Mouse (Mus musculus) C2C12 (cell line): ENCODE results near the gene Arhgap32.

Experiments used
- CEBPB ChIP-seq: IDR thresholded peaks from one replicate; pipeline ENCODE4 v1.6.1; 2011; ENCODE audit warnings: low read depth, mild to moderate bottlenecking, control low read depth, moderate library complexity
- CTCF ChIP-seq: IDR thresholded peaks from one replicate; pipeline ENCODE4 v1.5.1; 2011; ENCODE audit not compliant: control insufficient read depth, insufficient read depth, insufficient read length
- MAX ChIP-seq: IDR thresholded peaks from one replicate; pipeline ENCODE4 v1.6.1; 2011; ENCODE audit warnings: mild to moderate bottlenecking, control low read depth
- MYOD1 ChIP-seq: IDR thresholded peaks from one replicate; pipeline ENCODE4 v1.6.1; 2011; ENCODE audit warnings: low read depth; ENCODE audit not compliant: control insufficient read depth, insufficient read length
- USF1 ChIP-seq: IDR thresholded peaks from one replicate; pipeline ENCODE4 v1.6.1; 2011; ENCODE audit warnings: low read depth, mild to moderate bottlenecking, control low read depth, moderate library complexity

DNA sequence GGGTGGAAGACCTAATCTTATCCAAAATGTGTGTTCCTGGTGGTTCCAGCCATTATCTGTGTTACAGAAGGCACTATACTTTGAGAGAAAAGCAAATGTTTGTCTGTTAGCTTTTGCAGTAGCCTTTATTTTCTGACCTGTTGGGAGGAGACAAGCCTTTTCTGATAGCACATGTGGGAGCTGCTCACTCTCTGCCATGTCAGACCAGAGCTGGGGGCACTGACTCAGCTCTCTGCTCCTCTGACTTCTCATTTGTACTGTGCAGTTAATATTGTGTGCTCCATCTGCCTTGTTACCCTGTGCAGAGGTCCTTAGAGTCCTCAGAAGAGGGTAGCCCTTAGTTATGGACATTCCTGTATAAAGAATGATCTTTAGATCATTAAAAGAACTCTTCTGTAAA is 2.5 kb downstream of the Arhgap32 start:
- TF ChIP-seq CTCF (no peak), CEBPB (no peak), MYOD1 (no peak), MAX (no peak), USF1 (no peak)
